Mouse (Mus musculus) forebrain, embryonic 12.5 days (tissue): ENCODE results near the gene Fcgr3. TPM values are rescaled to one million over a fixed set of nuclear protein-coding genes. Genes with fewer than 3 reads are reported as not detected.
A peak's percentile ranks its signal among the peaks of the same experiment; 100 is the strongest.

Source experiments
- ATAC-seq: fragments of 200-750 bp; cut with Nextera tagmentation; 2 replicates; pipeline ENCODE4 v1.8.0; 2017; ENCODE audit warnings: moderate TSS enrichment; ENCODE audit not compliant: low FRiP score
- H3K27ac ChIP-seq: fragments of 300-500 bp; sonication (generic); 2 replicates; pipeline ENCODE4 v1.5.1; 2016; ENCODE audit warnings: mild to moderate bottlenecking
- H3K27me3 ChIP-seq: fragments of 300-500 bp; sonication (generic); 2 replicates; pipeline ENCODE4 v1.6.1; 2016; ENCODE audit warnings: mild to moderate bottlenecking
- H3K36me3 ChIP-seq: fragments of 300-500 bp; sonication (generic); replicated peaks from 2 replicates; pipeline ENCODE4 v1.6.1; 2016; ENCODE audit warnings: mild to moderate bottlenecking
- H3K4me1 ChIP-seq: fragments of 300-500 bp; sonication (generic); 2 replicates; pipeline ENCODE4 v1.6.1; 2016
- H3K4me2 ChIP-seq: fragments of 300-500 bp; sonication (generic); 2 replicates; pipeline ENCODE4 v1.6.1; 2016; ENCODE audit warnings: mild to moderate bottlenecking, moderate library complexity
- H3K4me3 ChIP-seq: fragments of 300-500 bp; sonication (generic); replicated peaks from 2 replicates; pipeline ENCODE4 v1.5.1; 2016; ENCODE audit warnings: mild to moderate bottlenecking
- H3K9ac ChIP-seq: fragments of 300-500 bp; sonication (generic); 2 replicates; pipeline ENCODE4 v1.6.1; 2016; ENCODE audit warnings: mild to moderate bottlenecking
- H3K9me3 ChIP-seq: fragments of 300-500 bp; sonication (generic); 2 replicates; pipeline ENCODE4 v1.6.1; 2016
- WGBS: fragments of 180-500 bp; shearing (Covaris S2); methylation state at CpG from one replicate; pipeline ENCODE4 v1.1.7; 2016; 5-methylcytosine and 5-hydroxymethylcytosine counted together
- polyA plus RNA-seq: library from polyadenylated mRNA; unstranded; fragments of >200 nt; fragmentation: Nextera tagmentation; extraction: Ambion mirVana; gene quantifications from 2 replicates; pipeline ENCODE4 v1.2.1, GENCODE M21; 2016

The Fcgr3 gene
- polyA plus RNA-seq, 1 experiment from 2014 or later: 4.8 TPM

- 90% methylated on average over 7 of the region's 7 CpGs for WGBS
- H3K9me3 ChIP-seq: no peaks in the 10 kb centered on the region
- no peak overlapping the region for H3K9ac ChIP-seq
These were observed 24.9 kb downstream of the Fcgr3 start for GRCm38 (mm10) chr1:171039880-171040279.

GRCm38 (mm10) chr1:171039135-171039534 is 25.6 kb downstream of the Fcgr3 start:
- no peaks in the 10 kb centered on the region for H3K36me3 ChIP-seq
- WGBS: 71% methylated on average over 6 of the region's 6 CpGs
- H3K9ac ChIP-seq: no peak overlapping the region
- H3K4me3 ChIP-seq: no peak overlapping the region
- H3K27ac ChIP-seq: no peak overlapping the region
- peaks cover 17% of the 10 kb centered on the region for H3K4me1 ChIP-seq
- H3K27me3 ChIP-seq: peaks cover 8% of the 10 kb centered on the region
- H3K9me3 ChIP-seq: no peaks in the 10 kb centered on the region
- no peak for ATAC-seq
- no peak overlapping the region for H3K4me2 ChIP-seq

More at GRCm38 (mm10) chr1:171039880-171040279, 24.9 kb downstream of the Fcgr3 start:
- H3K4me3 ChIP-seq: no peak overlapping the region
- H3K4me2 ChIP-seq: no peak overlapping the region
- H3K36me3 ChIP-seq: no peaks in the 10 kb centered on the region
- no peak overlapping the region for H3K27ac ChIP-seq
- peaks cover 11% of the 10 kb centered on the region for H3K4me1 ChIP-seq
- H3K27me3 ChIP-seq: peaks cover 8% of the 10 kb centered on the region
- no peak for ATAC-seq

GRCm38 (mm10) chr1:171037861-171038721 is 26.6 kb downstream of the Fcgr3 start:
- H3K9ac ChIP-seq: peak overlapping the region; percentile 69
- H3K4me2 ChIP-seq: peak overlapping the region; percentile 49
- WGBS: under 1% methylated on average over 47 of the region's 47 CpGs
- H3K4me3 ChIP-seq: peak overlapping the region; percentile 79
- no peaks in the 10 kb centered on the region for H3K9me3 ChIP-seq
- peaks cover 17% of the 10 kb centered on the region for H3K4me1 ChIP-seq
- peaks cover 11% of the 10 kb centered on the region for H3K27me3 ChIP-seq
- ATAC-seq: peak; percentile 85
- H3K36me3 ChIP-seq: no peaks in the 10 kb centered on the region
- H3K27ac ChIP-seq: peak overlapping the region; percentile 83

GRCm38 (mm10) chr1:171036550-171037324 is 28.0 kb downstream of the Fcgr3 start:
- Histone ChIP-seq H3K4me2 (peak overlapping the region; percentile 59), H3K4me1 (peaks cover 22% of the 10 kb centered on the region), H3K9me3 (no peaks in the 10 kb centered on the region), H3K4me3 (peak overlapping the region; percentile 37), H3K27me3 (peaks cover 25% of the 10 kb centered on the region), H3K27ac (no peak overlapping the region), H3K9ac (no peak overlapping the region), H3K36me3 (no peaks in the 10 kb centered on the region)
- 0 out of 2 replicates have a peak, but pooled peaks have one; percentile 51 for ATAC-seq
- WGBS: 3% methylated on average over 22 of the region's 22 CpGs

- Histone ChIP-seq H3K9me3 (no peaks in the 10 kb centered on the region), H3K4me3 (peak overlapping the region; percentile 16; the same call in 1 of the 2 replicates), H3K27me3 (peaks cover 36% of the 10 kb centered on the region), H3K4me2 (peak overlapping the region; percentile 81), H3K4me1 (peaks cover 22% of the 10 kb centered on the region), H3K36me3 (no peaks in the 10 kb centered on the region), H3K27ac (no peak overlapping the region), H3K9ac (no peak overlapping the region)
- WGBS: 46% methylated on average over 11 of the region's 11 CpGs
- no peak for ATAC-seq
These were observed 29.1 kb downstream of the Fcgr3 start for GRCm38 (mm10) chr1:171035611-171036010.

GRCm38 (mm10) chr1:171034201-171034600 is 30.5 kb downstream of the Fcgr3 start:
- Histone ChIP-seq H3K27me3 (peaks cover 47% of the 10 kb centered on the region), H3K36me3 (no peaks in the 10 kb centered on the region), H3K4me1 (peaks cover 22% of the 10 kb centered on the region), H3K9ac (peak overlapping the region; percentile 17; the same call in 1 of the 2 replicates), H3K4me3 (peak overlapping the region; percentile 59), H3K27ac (no peak overlapping the region), H3K4me2 (peak overlapping the region; percentile 81), H3K9me3 (no peaks in the 10 kb centered on the region)
- WGBS: 5% methylated on average over 11 of the region's 11 CpGs
- no peak for ATAC-seq

- WGBS: 0% methylated on average over 20 of the region's 20 CpGs
- peak; percentile 68; the same call in 1 of the 2 replicates for ATAC-seq
- no peaks in the 10 kb centered on the region for H3K9me3 ChIP-seq
These were observed 31.0 kb downstream of the Fcgr3 start for GRCm38 (mm10) chr1:171033756-171034155.

GRCm38 (mm10) chr1:171033196-171033595 is 31.5 kb downstream of the Fcgr3 start:
- Histone ChIP-seq H3K4me3 (peak overlapping the region; percentile 59), H3K4me1 (peaks cover 22% of the 10 kb centered on the region), H3K4me2 (peak overlapping the region; percentile 81), H3K27me3 (peaks cover 52% of the 10 kb centered on the region), H3K9ac (peak overlapping the region; percentile 61), H3K9me3 (no peaks in the 10 kb centered on the region), H3K27ac (no peak overlapping the region), H3K36me3 (no peaks in the 10 kb centered on the region)
- no peak for ATAC-seq
- under 1% methylated on average over 16 of the region's 16 CpGs for WGBS

More at GRCm38 (mm10) chr1:171033756-171034155, 31.0 kb downstream of the Fcgr3 start:
- Histone ChIP-seq H3K36me3 (no peaks in the 10 kb centered on the region), H3K4me3 (peak overlapping the region; percentile 59), H3K9ac (peak overlapping the region; percentile 61), H3K4me2 (peak overlapping the region; percentile 81), H3K27ac (no peak overlapping the region), H3K4me1 (peaks cover 22% of the 10 kb centered on the region), H3K27me3 (peaks cover 49% of the 10 kb centered on the region)

- Histone ChIP-seq H3K27ac (no peak overlapping the region), H3K9ac (peak overlapping the region; percentile 61), H3K27me3 (peaks cover 52% of the 10 kb centered on the region), H3K4me1 (peaks cover 22% of the 10 kb centered on the region), H3K4me2 (peak overlapping the region; percentile 81), H3K36me3 (no peaks in the 10 kb centered on the region), H3K4me3 (peak overlapping the region; percentile 59), H3K9me3 (no peaks in the 10 kb centered on the region)
- 6% methylated on average over 10 of the region's 10 CpGs for WGBS
- no peak for ATAC-seq
These were observed 32.0 kb downstream of the Fcgr3 start for GRCm38 (mm10) chr1:171032691-171033090.

- Histone ChIP-seq H3K4me1 (peaks cover 22% of the 10 kb centered on the region), H3K4me3 (no peak overlapping the region), H3K9me3 (no peaks in the 10 kb centered on the region), H3K27me3 (peaks cover 52% of the 10 kb centered on the region), H3K36me3 (no peaks in the 10 kb centered on the region), H3K27ac (no peak overlapping the region), H3K9ac (no peak overlapping the region), H3K4me2 (no peak overlapping the region)
- WGBS: 91% methylated on average over 3 of the region's 3 CpGs
- ATAC-seq: no peak
These were observed 33.0 kb downstream of the Fcgr3 start for GRCm38 (mm10) chr1:171031752-171032151.

GRCm38 (mm10) chr1:171019311-171019950 is 45.3 kb downstream of the Fcgr3 start:
- WGBS: 83% methylated on average over 7 of the region's 7 CpGs
- Histone ChIP-seq H3K27ac (no peak overlapping the region), H3K4me2 (no peak overlapping the region), H3K27me3 (no peaks in the 10 kb centered on the region), H3K4me1 (no peaks in the 10 kb centered on the region), H3K36me3 (no peaks in the 10 kb centered on the region), H3K9ac (no peak overlapping the region), H3K9me3 (no peaks in the 10 kb centered on the region), H3K4me3 (no peak overlapping the region)
- no peak for ATAC-seq

- H3K4me1 ChIP-seq: no peaks in the 10 kb centered on the region
- H3K4me2 ChIP-seq: no peak within 1 kb of the TSS
- no peak within 1 kb of the TSS for H3K4me3 ChIP-seq
- no peak for ATAC-seq
- no peaks in the 10 kb centered on the region for H3K9me3 ChIP-seq
- H3K36me3 ChIP-seq: no peaks in the 10 kb centered on the region
- H3K27me3 ChIP-seq: no peaks in the 10 kb centered on the region
- WGBS: 87% methylated on average over 2 of the region's 2 CpGs
- no peak within 1 kb of the TSS for H3K9ac ChIP-seq
- H3K27ac ChIP-seq: no peak within 1 kb of the TSS
These were observed 46.0 kb downstream of the Fcgr3 start, which contains the start of gene Fcgr4 for GRCm38 (mm10) chr1:171018737-171019136. Gene Fcgr4, plus strand, starts transcription at chr1:171018920.
